Mouse (Mus musculus): Measurements from ENCODE around the gene 1700001K19Rik. TPM values are rescaled to one million over a fixed set of nuclear protein-coding genes. Genes with fewer than 3 reads are reported as not detected.
A peak's percentile ranks its signal among the peaks of the same experiment; 100 is the strongest.

1700001K19Rik gene
- total and polyA plus RNA-seq, 3 experiments, result 0.29 TPM; not detected in 2

GRCm38 (mm10) chr12:110703008-110703471 lies 20.6 kb upstream of the 1700001K19Rik start:
- Histone ChIP-seq H3K4me3 (ENCODE audit: control insufficient read depth in 1 of 2, insufficient read depth in 1 of 2, low read depth in 2 of 2, low read length in 2 of 2) (peak overlapping the region; percentile 43 to 50), H3K9me3 (replicated peaks; ENCODE audit: insufficient read depth, low read length) (no peaks in the 10 kb centered on the region), H3K9ac (ENCODE audit: control insufficient read depth, low read depth, low read length, poor library complexity, severe bottlenecking) (peak overlapping the region; percentile 59), H3K36me3 (ENCODE audit: control insufficient read depth in 1 of 2, insufficient read depth in 2 of 2, low read length in 2 of 2) (peaks cover 0 to 38% of the 10 kb centered on the region in 2 experiments; a peak in 2 of 4 replicates), H3K4me1 (ENCODE audit: control insufficient read depth in 1 of 2, insufficient read depth in 2 of 2, low read length in 2 of 2) (peaks cover 21 to 41% of the 10 kb centered on the region in 2 experiments), H3K27me3 (ENCODE audit: control insufficient read depth in 1 of 2, insufficient read depth in 2 of 2, low read length in 2 of 2) (no peaks in the 10 kb centered on the region), H3K79me2 (ENCODE audit: control insufficient read depth, insufficient read depth, low read length, poor library complexity) (no peaks in the 10 kb centered on the region; the same call in 1 of the 2 replicates), H3K27ac (ENCODE audit: control insufficient read depth, low read depth, low read length) (peak overlapping the region; percentile 77)
- peak; percentile 94 for DNase-seq (ENCODE audit: low read depth, low spot score)
- TF ChIP-seq EP300 (IDR thresholded peaks at IDR 0.05; ENCODE audit: low read depth in 1 of 2, low read length in 2 of 2), result peak in 1 of 2 experiments; percentile 25; a peak in 2 of 4 replicates
- no peak for TF ChIP-seq RCOR1 (IDR thresholded peaks at IDR 0.05; ENCODE audit: low read depth, low read length)
- peak; percentile 45; the same call in 1 of the 2 replicates for TF ChIP-seq HCFC1 (IDR thresholded peaks at IDR 0.05; ENCODE audit: low read depth, low read length)
- no peak for TF ChIP-seq SIN3A (IDR thresholded peaks at IDR 0.05; ENCODE audit: low read length)
- no peak for TF ChIP-seq CHD1 (IDR thresholded peaks at IDR 0.05; ENCODE audit: low read depth, low read length)
- no peak for TF ChIP-seq GATA1 (IDR thresholded peaks at IDR 0.05; ENCODE audit: low read depth, low read length)
- no peak for TF ChIP-seq POLR2AphosphoS2 (IDR thresholded peaks at IDR 0.05; ENCODE audit: low read length)
- peak; percentile 22; the same call in 1 of the 2 replicates for TF ChIP-seq TAL1 (IDR thresholded peaks at IDR 0.05; ENCODE audit: low read length)
- TF ChIP-seq ZKSCAN1 (IDR thresholded peaks at IDR 0.05; ENCODE audit: low read depth, low read length), result no peak
- TF ChIP-seq KAT2A (conservative IDR thresholded peaks at IDR 0.05; ENCODE audit: low read depth, low read length), result no peak
- TF ChIP-seq MAFK (IDR thresholded peaks at IDR 0.05; ENCODE audit: borderline replicate concordance, low read depth, low read length), result no peak
- TF ChIP-seq MAX (IDR thresholded peaks at IDR 0.05; ENCODE audit: low read length), result no peak
- peak; percentile 94 to 97 (median 96) for TF ChIP-seq CTCF (IDR thresholded peaks at IDR 0.05 in 2 of 3, conservative IDR thresholded peaks at IDR 0.05 in 1 of 3; ENCODE audit: control insufficient read depth in 1 of 3, insufficient read depth in 1 of 3, low read depth in 2 of 3, low read length in 3 of 3, poor library complexity in 1 of 3, severe bottlenecking in 1 of 3)
- TF ChIP-seq ZNF384 (IDR thresholded peaks at IDR 0.05; ENCODE audit: low read depth, low read length), result 0 out of 2 replicates have a peak, but pooled peaks have one; percentile 3
- peak; percentile 68 for TF ChIP-seq ETS1 (IDR thresholded peaks at IDR 0.05; ENCODE audit: low read depth, low read length)
- no peak for TF ChIP-seq MXI1 (IDR thresholded peaks at IDR 0.05; ENCODE audit: low read depth, low read length)
- TF ChIP-seq RAD21 (IDR thresholded peaks at IDR 0.05; ENCODE audit: low read depth, low read length), result peak; percentile 91
- no peak for TF ChIP-seq MEF2A (IDR thresholded peaks at IDR 0.05; ENCODE audit: extremely low read depth, insufficient replicate concordance, low read depth, low read length, poor library complexity, severe bottlenecking)
- TF ChIP-seq MYC (IDR thresholded peaks at IDR 0.05; ENCODE audit: low read depth, low read length), result no peak
- TF ChIP-seq USF2 (IDR thresholded peaks at IDR 0.05; ENCODE audit: borderline replicate concordance in 1 of 2, insufficient read depth in 1 of 2, low read depth in 1 of 2, low read length in 2 of 2), result no peak
- TF ChIP-seq NRF1 (IDR thresholded peaks at IDR 0.05; ENCODE audit: insufficient read depth, low read depth, low read length, poor library complexity, severe bottlenecking), result no peak
- TF ChIP-seq MAZ (IDR thresholded peaks at IDR 0.05; ENCODE audit: low read depth, low read length), result no peak
- TF ChIP-seq ZC3H11A (IDR thresholded peaks at IDR 0.05; ENCODE audit: low read depth, low read length), result peak; percentile 68
- TF ChIP-seq SMC3 (IDR thresholded peaks at IDR 0.05; ENCODE audit: low read depth, low read length), result peak; percentile 77
- TF ChIP-seq E2F4 (IDR thresholded peaks at IDR 0.05; ENCODE audit: borderline replicate concordance, low read depth, low read length), result no peak
- TF ChIP-seq UBTF (IDR thresholded peaks at IDR 0.05; ENCODE audit: borderline replicate concordance, insufficient read depth, low read depth, low read length), result 0 out of 2 replicates have a peak, but pooled peaks have one; percentile 69
- TF ChIP-seq CHD2 (IDR thresholded peaks at IDR 0.05; ENCODE audit: low read length), result no peak
- TF ChIP-seq GABPA (IDR thresholded peaks at IDR 0.05; ENCODE audit: low read depth, low read length), result no peak
- TF ChIP-seq POLR2A (IDR thresholded peaks at IDR 0.05; ENCODE audit: control insufficient read depth in 1 of 2, insufficient read depth in 1 of 2, low read depth in 1 of 2, low read length in 2 of 2, poor library complexity in 1 of 2), result peak in 1 of 2 experiments; percentile 32; a peak in 1 of 4 replicates
- no peak for TF ChIP-seq POLR2AphosphoS5 (IDR thresholded peaks at IDR 0.05; ENCODE audit: borderline replicate concordance, low read depth, low read length)
- TF ChIP-seq TBP (IDR thresholded peaks at IDR 0.05; ENCODE audit: low read depth, low read length), result no peak; the same call in 1 of the 2 replicates
- no peak for TF ChIP-seq USF1 (IDR thresholded peaks at IDR 0.05; ENCODE audit: low read depth, low read length)
- no peak for TF ChIP-seq ELF1 (IDR thresholded peaks at IDR 0.05; ENCODE audit: low read depth, low read length)
- TF ChIP-seq ZMIZ1 (IDR thresholded peaks at IDR 0.05; ENCODE audit: low read depth, low read length), result no peak
- no peak for TF ChIP-seq NELFE (IDR thresholded peaks at IDR 0.05; ENCODE audit: low read depth, low read length)
- TF ChIP-seq MYB (IDR thresholded peaks at IDR 0.05; ENCODE audit: low read depth, low read length), result no peak
- 0 out of 2 replicates have a peak, but pooled peaks have one; percentile 16 for TF ChIP-seq JUND (IDR thresholded peaks at IDR 0.05; ENCODE audit: low read depth, low read length)
